Mouse (Mus musculus) embryonic fibroblast, embryonic 13.5 days (primary cell): ENCODE data around the gene Mib2.
A peak's percentile ranks its signal among the peaks of the same experiment; 100 is the strongest.

Experiments
- CTCF ChIP-seq: IDR thresholded peaks from 2 replicates; pipeline ENCODE4 v1.5.1; 2011; ENCODE audit warnings: mild to moderate bottlenecking, control low read depth, low read length, moderate library complexity, borderline replicate concordance; ENCODE audit not compliant: insufficient read depth
- POLR2A ChIP-seq: IDR thresholded peaks from 2 replicates; pipeline ENCODE4 v1.6.1; 2011; ENCODE audit warnings: low read depth, mild to moderate bottlenecking, control low read depth, low read length, moderate library complexity

DNA sequence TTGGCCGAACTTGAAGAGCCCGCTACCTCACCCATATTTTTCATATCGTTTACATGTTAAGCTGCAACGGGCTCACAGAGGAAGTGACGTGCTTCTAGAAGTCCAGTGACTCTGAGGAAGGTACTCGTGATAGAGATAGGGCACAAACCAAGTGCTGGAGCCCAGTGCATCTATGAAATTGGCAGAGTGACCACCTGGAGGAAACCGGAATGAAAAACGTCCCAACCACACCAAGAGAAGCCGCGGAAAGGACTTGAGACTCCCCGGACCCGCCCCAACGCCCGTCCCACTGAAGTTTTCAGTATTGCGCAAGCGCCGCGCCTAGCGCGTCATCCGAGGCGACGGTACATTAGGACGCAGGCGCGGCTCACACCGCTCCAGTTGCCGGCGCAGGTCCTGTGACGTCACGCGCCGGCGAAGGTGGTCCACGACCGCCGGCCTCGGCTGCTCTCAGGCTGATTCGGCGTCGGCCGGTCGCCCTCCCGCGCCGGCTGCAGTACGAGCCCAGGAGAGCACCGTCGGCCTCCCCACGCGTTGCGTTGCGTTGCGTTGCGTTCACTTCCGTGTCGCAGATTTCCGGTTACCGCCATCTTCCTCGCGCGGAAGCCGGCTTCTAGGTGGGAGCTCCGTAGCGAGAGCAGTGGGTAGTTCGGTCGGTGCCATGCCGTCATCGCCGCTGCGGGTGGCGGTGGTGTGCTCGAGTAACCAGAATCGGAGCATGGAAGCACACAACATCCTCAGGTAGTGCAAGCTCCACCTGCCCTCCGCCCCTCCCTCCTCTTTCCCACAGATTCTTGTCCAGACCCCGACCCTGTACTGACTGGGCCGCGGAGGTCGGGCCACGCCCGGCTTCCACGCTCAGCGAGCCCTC, 36.0 kb upstream of the Mib2 start, which contains the start of gene Ssu72:
- TF ChIP-seq CTCF (no peak), POLR2A (peak; percentile 77)
